In the genomic region with DNA sequence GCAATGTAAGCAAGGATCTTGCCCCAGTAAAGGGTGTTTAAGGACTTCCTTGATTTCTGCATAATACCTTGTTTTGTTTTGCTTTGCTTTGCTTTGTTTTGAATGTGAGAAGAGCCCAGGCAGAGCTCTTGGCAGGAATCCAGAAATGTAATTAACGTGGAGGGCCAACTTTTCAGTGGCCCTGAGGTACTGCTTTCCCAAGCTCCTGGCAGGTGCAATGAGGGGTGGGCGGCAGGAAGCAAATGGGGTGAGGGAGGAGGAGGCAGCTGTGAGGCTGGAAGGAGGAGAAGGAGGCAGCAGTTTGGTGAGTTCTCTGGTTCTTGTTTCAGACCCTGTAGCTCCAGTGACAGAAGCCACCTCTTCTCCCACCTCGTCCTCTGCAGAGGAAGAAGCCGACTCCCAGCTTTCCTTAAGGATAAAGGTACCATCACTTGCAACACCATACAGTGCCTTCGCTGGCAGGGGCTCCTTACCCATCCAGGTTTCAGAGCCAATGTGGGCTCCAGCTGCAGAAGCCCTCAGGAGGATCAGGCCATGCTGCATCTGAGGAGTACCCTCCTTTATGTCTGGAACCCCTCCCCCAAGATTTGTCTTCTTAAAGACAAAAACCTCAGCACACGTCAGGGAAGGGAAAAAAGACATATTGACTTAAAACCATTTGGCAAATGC, we compare ENCODE assay signal across 9 mouse cellular contexts. TPM values are rescaled to one million over a fixed set of nuclear protein-coding genes. Genes with fewer than 3 reads are reported as not detected.
DNase-seq lines count a peak whose midpoint lies in the region; ATAC-seq lines count a peak whose summit lies in the region.
"Had no signal": no experiment of that assay in that cellular context is flagged by ENCODE, and none has a peak within 500 bp of the region (broad histone marks: within the 10 kb centered on the region; RNA-seq: fewer than 3 reads in every experiment).

No protein-coding gene starts in this region.

- no peak overlapping the region for H3K4me2 ChIP-seq in neural tube, embryonic 11.5 days (ENCODE audit: low read depth)
- peak overlapping the region; percentile 42 for H3K4me2 ChIP-seq in limb, embryonic 12.5 days
- H3K4me2 ChIP-seq: liver, embryonic 13.5 days had no signal

- no peaks in the 10 kb centered on the region for H3K9me3 ChIP-seq in neural tube, embryonic 11.5 days (ENCODE audit: control insufficient read depth, low read length)
- H3K9me3 ChIP-seq in limb, embryonic 12.5 days, result no peaks in the 10 kb centered on the region
- H3K9me3 ChIP-seq: liver, embryonic 13.5 days had no signal

- DNase-seq in cerebellum, postnatal 10 days, result peak; percentile 60 to 63
- no peak for DNase-seq in cerebellum, adult 9-10 months
- peak; percentile 28 for DNase-seq in neural tube, embryonic 11.5 days (ENCODE audit: low spot score)
- DNase-seq in neural tube, embryonic 10.5 days (ENCODE audit: extremely low spot score, low spot score), result no peak
- no peak for DNase-seq in cerebellum, adult 9-11 months
- no peak for DNase-seq in thymus, postnatal 10 days (ENCODE audit: low spot score in 2 of 2)
- DNase-seq: liver, embryonic 13.5 days had no signal

- WGBS in neural tube, embryonic 11.5 days, result 31% methylated on average over 6 of the region's 6 CpGs
- WGBS in limb, embryonic 12.5 days, result 18% methylated on average over 6 of the region's 6 CpGs

- H3K27me3 ChIP-seq in neural tube, embryonic 11.5 days (ENCODE audit: control insufficient read depth, insufficient read depth, low read length), result no peaks in the 10 kb centered on the region
- H3K27me3 ChIP-seq in limb, embryonic 12.5 days, result no peaks in the 10 kb centered on the region

- H3K27ac ChIP-seq in neural tube, embryonic 11.5 days (ENCODE audit: low read depth, low read length), result 0 out of 2 replicates have a peak overlapping the region, but pooled peaks have one; percentile 27
- peak overlapping the region; percentile 88 for H3K27ac ChIP-seq in limb, embryonic 12.5 days

- H3K4me1 ChIP-seq in neural tube, embryonic 11.5 days (ENCODE audit: control insufficient read depth, insufficient read depth, low read length), result peaks cover 20% of the 10 kb centered on the region
- peaks cover 61% of the 10 kb centered on the region for H3K4me1 ChIP-seq in limb, embryonic 12.5 days (replicated peaks)

- peak overlapping the region; percentile 10; the same call in 1 of the 2 replicates for H3K9ac ChIP-seq in neural tube, embryonic 11.5 days (ENCODE audit: low read length)
- no peak overlapping the region for H3K9ac ChIP-seq in limb, embryonic 12.5 days (replicated peaks)
- H3K9ac ChIP-seq: liver, embryonic 13.5 days had no signal

- ATAC-seq in neural tube, embryonic 11.5 days (ENCODE audit: insufficient read depth, low FRiP score, low TSS enrichment), result no peak
- ATAC-seq in limb, embryonic 12.5 days (ENCODE audit: insufficient number of reproducible peaks, insufficient read depth, low FRiP score, low TSS enrichment, low read depth), result peak; percentile 61; the same call in 1 of the 2 replicates
- no peak for ATAC-seq in megakaryocyte progenitor cell, adult 5-6 weeks (replicated peaks; ENCODE audit: poor library complexity)

- no peaks in the 10 kb centered on the region for H3K36me3 ChIP-seq in neural tube, embryonic 11.5 days (ENCODE audit: control insufficient read depth, insufficient read depth, low read length)
- no peaks in the 10 kb centered on the region for H3K36me3 ChIP-seq in limb, embryonic 12.5 days
- H3K36me3 ChIP-seq: liver, embryonic 13.5 days had no signal

- no peak overlapping the region for H3K4me3 ChIP-seq in neural tube, embryonic 11.5 days (ENCODE audit: low read depth, low read length)
- H3K4me3 ChIP-seq in limb, embryonic 12.5 days (replicated peaks), result no peak overlapping the region
- H3K4me3 ChIP-seq: liver, embryonic 13.5 days had no signal

RNA-seq across cellular contexts. Expression of gene Parva, which starts 36.2 kb away (rescaled TPM):
- 50.4 and 57.3 TPM in 2 replicates for polyA plus RNA-seq in neural tube, embryonic 11.5 days (2014; fragmentation: Nextera tagmentation; extraction: Ambion mirVana)
- polyA plus RNA-seq in limb, embryonic 12.5 days (2016; fragmentation: Nextera tagmentation; extraction: Ambion mirVana), result 82.7 and 92.5 TPM in 2 replicates
- total RNA-seq in megakaryocyte progenitor cell, adult 5-6 weeks (2015), result not detected in 2 replicates
- total RNA-seq in megakaryocyte progenitor cell, adult 5-6 weeks (2017), result not detected in 2 replicates

Comparison
In these comparisons a context has a peak if more than half of its experiments do, and no peak if none do; other contexts are left out.
1. DNase-seq: peak in cerebellum, postnatal 10 days (2 of 2) and neural tube, embryonic 11.5 days (single experiment); none in cerebellum, adult 9-10 months (single experiment), neural tube, embryonic 10.5 days (single experiment), cerebellum, adult 9-11 months (single experiment) and thymus, postnatal 10 days (0 of 2).